Mouse (Mus musculus): ENCODE results near the gene Psmd14.

Gene Psmd14

GRCm38 (mm10) chr2:61813106-61813505 lies 101.6 kb downstream of the Psmd14 start:
- no peak for DNase-seq (ENCODE audit: low spot score in 2 of 2)

DNA sequence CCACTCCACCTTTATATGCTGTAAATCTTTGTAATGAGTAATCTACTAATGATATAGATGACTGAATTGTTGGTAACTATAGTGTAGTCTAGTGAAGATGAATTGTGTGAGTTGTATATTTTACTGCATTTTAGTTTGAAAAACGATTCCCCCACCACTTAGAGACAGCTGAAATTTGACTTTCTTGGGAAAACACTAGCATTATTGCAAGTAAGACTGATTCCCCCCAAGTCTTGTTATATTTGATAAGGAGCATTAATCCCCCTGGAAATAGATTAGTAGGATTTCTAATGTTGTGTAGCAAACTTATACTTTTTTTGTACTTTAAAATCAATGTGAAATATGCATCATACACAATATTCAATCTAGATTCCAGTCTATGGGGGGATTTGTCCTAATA lies 102.0 kb downstream of the Psmd14 start:
- no peak for DNase-seq (ENCODE audit: low spot score in 2 of 2)

DNA sequence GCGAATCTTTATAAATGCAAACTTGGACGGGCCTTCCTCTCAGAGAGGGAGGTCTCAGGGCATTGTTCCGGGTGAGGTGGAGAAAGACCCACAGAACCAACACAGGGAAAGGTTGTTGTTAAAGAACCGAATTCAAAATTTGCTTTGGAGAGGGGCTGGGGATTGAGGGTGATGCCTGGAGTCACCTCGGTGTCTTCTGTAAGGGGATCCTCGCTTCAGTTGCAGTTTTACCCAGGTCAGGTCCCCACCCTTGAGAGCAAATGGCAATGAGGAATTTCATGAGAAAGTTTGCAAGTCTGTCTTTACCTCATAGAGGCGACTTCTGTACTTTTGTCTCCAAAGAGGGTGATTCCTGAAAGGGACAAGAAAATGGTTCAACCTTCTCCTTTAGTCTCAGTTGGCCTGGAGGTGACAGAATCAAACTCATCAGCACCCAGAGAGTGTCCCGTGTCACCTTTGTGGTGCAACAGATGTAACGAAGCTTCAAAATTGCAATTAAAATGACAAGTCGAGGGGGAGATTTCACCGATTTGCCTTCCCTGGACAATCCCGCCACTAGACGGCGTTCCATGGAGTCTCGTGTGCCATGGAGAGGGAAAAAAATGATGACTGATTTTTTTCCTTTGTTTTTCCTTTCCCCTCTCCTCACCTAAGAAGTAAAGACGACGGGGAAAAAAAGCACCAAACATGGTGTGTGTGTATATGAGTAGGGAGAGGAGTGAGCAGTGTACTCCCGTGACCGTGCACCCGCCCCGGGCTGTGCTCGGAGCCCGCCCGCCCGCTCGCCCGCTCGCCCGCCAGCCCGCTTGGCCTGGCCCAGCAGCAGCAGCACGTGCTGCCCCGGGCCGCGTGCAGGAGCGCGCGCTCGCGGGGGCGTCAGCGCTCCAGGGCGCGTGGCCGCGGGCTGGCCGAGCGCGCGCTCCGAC lies 103.3 kb downstream of the Psmd14 start:
- DNase-seq (ENCODE audit: low spot score in 2 of 2), result no peak

DNA sequence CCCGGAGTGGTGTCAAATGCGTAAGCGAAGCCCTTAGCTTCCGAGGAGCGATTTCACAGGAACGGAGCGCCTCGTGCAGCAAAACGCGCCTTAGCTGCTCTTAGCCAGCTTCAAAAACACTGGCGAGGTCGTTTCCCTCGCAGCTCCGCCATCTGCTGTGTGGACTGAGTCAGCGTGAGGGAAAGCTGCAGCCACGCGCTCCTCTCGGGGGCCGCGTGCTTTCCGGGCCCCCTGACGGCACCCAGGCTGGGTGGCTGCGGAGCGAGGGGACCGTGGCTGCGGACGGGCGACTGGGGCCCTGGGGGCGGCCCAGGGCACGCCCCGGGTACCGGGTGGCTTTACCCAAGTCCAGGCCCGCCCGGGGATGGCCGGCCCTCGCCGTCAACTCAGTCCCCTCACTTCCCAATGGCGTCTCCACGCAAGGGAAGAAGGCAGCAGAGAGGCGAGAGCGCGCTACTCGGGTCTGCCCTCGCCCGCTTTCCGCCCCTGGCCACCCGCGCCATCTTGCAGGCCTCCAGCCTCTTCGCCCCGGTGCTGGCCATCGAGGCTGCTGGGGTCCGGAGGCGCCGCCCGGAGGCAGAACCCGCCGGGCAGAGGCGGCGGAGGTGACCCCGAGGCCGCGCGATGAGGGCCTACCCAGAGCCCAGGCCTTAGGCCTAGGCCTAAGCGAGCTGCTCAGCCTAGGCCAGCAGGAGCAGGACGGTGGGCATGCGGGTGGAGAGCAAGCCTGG lies 104.3 kb downstream of the Psmd14 start:
- DNase-seq (ENCODE audit: low spot score in 2 of 2), result no peak

GRCm38 (mm10) chr2:61818197-61818596 lies 106.7 kb downstream of the Psmd14 start:
- no peak for DNase-seq (ENCODE audit: low spot score in 2 of 2)

DNA sequence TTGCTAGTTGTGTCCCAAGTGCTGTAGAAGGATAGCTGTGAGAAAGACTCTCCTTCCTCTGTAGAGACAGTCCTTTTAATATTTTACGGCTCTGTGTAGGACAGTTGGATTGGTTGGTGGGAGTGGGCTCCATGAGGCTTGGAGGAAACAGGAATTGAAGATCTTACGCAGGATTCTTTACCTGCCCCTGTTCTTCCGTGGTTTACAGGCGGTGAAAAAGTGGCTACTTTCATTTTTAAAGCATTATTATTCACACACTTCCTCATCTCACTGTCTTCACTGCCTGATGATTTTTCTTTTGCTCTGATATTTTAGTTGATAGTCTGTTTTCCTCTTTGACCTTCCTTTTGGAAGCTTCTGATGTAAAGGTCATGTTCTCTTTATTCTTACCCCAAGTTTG lies 108.7 kb downstream of the Psmd14 start:
- DNase-seq (ENCODE audit: low spot score in 2 of 2), result no peak

- DNase-seq (ENCODE audit: low spot score in 2 of 2), result no peak
Observed at GRCm38 (mm10) chr2:61823426-61824140, 112.1 kb downstream of the Psmd14 start.

GRCm38 (mm10) chr2:61837243-61837806 lies 125.8 kb downstream of the Psmd14 start:
- DNase-seq (ENCODE audit: low spot score in 2 of 2), result no peak

All from natural killer cell, adult 2 months (primary cell).